Mouse (Mus musculus) left cerebral cortex, adult 18-20 months (tissue): Measurements from ENCODE around the gene Osbpl8. TPM values are rescaled to one million over a fixed set of nuclear protein-coding genes. Genes with fewer than 3 reads are reported as not detected.
"Not testable (repeated sequence)": the region's sequence is repeated elsewhere in the genome, so short reads cannot be mapped to it uniquely, and the experiment has no call there.

Source experiments
- DNase-seq, 2 experiments: peaks; one replicate each; pipeline ENCODE4 v3.0.0; 2021 to 2022; ENCODE audit warnings: low spot score in 2 of 2, mixed read lengths in 1 of 2
- long read RNA-seq, 2 experiments: library from polyadenylated mRNA; stranded (forward); transcript quantifications; one replicate each; pipeline ENCODE4 v2.0.0; 2021
- total RNA-seq, 2 experiments: library from RNA; stranded (reverse); gene quantifications; 2 replicates each; pipeline ENCODE4 v1.2.3; 2021

Osbpl8 gene
- 10 to 100 TPM; 94.0 to 100.0 TPM for total RNA-seq
- long read RNA-seq, experiment 1, full-length matches to known transcripts, result 18 of 37 reads
- long read RNA-seq, experiment 1, partial matches to known transcripts, result 5 of 37 reads
- long read RNA-seq, experiment 1, other reads (novel, unspliced or antisense), result 14 of 37 reads
- long read RNA-seq, experiment 2, full-length matches to known transcripts, result 14 of 23 reads
- long read RNA-seq, experiment 2, partial matches to known transcripts, result 2 of 23 reads
- long read RNA-seq, experiment 2, other reads (novel, unspliced or antisense), result 7 of 23 reads

- DNase-seq, result peak; percentile 99
Measured at GRCm38 (mm10) chr10:111164304-111165218, at the start of gene Osbpl8. Osbpl8 (plus strand) TSS chr10:111164752.

DNA sequence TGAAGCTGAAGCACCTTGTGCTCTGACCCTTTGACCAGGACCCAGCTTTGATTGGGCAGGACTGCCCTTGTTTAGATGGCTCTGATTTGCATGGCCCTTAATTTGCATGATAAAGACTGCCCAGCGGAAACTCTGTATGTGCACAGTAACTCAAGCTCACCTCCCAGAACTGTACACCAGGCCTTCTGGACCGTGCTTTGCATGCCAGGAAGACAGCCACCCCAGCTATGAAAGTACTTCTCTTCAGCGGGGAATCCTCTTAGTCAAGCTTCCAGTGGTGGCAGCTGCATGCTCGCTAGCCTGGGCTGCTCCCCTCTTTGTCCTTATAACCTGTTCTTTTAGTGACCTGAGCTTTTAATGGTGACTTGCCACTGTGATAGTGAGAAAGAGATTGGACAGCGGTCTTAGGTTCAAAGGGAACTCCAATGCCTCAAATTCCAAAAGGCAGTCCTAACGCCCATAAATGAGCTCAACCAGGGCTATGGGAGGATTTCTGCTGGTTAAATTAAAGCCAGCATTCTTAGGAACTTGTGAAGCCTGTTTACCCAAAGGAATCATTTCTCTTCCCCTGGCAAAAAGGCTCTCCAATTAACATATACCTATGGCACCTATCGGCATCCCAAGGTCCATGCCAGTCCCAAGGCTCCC is 47.2 kb upstream of the Osbpl8 start:
- no peak for DNase-seq

- DNase-seq, result no peak
Measured at GRCm38 (mm10) chr10:111118292-111118691, 46.3 kb upstream of the Osbpl8 start.

DNA sequence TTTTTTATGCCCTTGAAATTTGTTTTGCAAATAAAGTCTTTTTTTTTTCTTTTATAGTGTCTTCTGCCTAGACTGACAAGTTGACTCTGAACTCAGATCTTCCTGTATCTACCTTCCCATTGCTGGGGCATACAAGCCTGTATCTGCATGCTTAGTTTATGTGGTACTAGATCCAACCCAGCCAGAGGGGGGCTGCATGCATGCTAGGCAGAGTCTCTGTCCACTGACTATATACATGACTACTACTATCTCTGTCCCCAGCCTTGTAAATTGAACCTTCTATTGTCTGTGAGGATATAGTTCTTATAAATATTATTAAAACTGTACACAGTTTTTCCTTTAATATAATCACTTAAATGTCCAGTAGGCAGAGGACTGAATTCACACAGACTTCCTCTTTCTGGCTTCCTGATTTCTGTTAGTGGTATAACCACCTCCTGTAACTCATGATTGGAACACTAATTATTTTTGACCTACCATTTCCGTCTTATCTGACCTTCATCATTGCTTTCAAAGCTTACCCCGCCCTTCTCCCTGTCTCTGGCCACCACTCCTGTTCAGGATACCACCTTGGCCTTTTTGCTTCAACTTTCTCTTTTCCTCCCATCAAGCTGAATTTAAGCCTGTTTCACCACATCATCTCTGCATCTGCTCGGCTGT is 45.4 kb upstream of the Osbpl8 start:
- DNase-seq, result no peak

- no peak for DNase-seq
Measured at GRCm38 (mm10) chr10:111119756-111120155, 44.8 kb upstream of the Osbpl8 start.

- no peak for DNase-seq
Measured at GRCm38 (mm10) chr10:111122864-111123398, 41.6 kb upstream of the Osbpl8 start.

DNA sequence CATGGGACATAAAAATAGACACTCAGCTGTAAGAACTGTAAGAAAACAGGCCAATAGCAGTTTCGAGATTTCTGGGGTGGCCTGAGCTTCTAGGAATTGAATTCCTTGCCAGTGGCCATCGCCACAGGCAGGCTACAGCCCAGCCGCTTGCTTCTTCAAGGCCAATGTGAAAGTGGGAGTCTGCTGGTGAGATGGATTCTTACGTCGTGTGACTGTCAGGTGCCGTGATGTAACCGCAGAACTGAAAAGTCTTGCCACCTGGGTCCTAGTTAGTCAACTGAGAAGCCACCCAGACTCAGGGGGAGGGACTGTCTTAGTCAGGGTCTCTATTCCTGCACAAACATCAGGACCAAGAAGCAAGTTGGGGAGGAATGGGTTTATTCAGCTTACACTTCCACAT is 40.4 kb upstream of the Osbpl8 start:
- no peak for DNase-seq

DNA sequence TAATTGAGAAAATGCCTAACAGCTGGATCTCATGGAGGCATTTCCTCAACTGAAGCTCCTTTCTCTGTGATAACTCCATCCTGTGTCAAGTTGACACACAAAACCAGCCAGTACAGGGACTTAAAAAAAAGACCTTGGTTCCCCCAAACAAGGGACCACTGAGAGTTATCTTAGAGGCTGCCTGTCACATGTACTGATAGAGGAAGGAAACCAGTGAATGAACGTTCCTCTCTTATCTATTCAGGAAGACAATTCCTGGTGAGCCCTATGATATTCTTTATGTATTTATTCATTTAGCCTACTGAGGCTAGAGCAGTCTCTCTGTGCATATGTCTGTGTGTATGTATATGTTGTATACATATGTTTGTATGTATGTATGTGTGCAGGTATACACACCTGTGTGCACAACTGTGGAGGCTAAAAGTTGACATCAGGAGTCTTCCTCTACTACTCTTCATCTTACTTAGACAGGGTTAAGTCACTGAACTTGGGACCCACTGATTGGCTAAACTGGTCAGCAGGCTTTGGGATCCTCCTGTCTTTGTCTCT is 39.7 kb upstream of the Osbpl8 start:
- no peak for DNase-seq

- DNase-seq, result no peak
Measured at GRCm38 (mm10) chr10:111127388-111127787, 37.2 kb upstream of the Osbpl8 start.

- DNase-seq, result no peak
Measured at GRCm38 (mm10) chr10:111128493-111128892, 36.1 kb upstream of the Osbpl8 start.

DNA sequence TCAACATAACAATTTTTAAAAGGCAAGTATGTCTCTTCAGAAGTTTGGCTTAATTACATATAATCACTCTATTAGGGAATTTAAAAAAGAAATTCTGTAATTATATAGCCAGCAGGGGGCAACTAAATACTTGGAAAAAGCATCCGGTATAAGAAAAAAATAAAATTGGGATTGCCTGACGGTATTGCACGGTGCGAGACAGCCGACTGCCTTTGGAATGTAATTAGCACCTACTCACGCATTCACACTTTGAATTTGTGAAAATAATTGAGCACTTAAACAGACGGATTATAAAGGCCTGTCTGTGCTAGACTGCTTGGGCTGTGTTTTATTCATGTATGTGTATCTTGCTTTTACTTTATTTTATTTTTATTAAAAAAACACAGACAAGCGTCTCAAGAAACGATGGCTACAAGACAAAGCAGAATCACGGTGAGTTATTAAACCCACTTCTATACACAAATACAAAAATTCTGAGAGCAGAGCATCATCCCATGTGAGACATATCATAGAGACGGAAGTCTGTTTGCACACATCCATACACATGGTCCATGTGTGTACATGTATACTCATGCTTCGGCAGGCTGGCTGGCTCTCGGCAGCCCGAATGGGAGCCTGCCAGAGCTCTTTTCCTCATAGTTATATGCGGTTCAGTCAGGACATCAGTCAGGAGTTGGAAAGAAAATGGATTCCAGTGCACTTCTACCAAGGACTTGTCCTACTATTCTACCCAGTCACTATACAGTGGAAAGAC is 34.5 kb upstream of the Osbpl8 start:
- DNase-seq, result no peak

DNA sequence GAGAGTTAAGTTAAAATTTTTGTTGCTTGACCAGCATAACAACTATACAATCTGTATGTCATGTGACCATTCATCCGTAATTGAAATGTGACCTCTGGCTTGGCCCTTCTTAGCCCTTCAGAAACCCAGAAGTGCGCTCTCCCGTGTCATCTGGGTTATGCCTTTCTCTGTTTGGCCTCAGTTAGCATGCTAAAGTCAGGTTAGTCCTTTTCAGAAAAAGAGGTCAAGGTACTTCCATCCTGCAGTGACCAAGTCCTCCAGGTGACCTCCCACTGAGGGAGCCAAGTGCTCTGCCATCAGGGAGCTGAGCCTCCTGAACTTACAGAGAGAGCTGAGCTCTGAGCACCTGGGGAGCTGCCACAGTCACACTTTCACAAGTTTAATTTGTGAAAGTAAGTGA is 33.7 kb upstream of the Osbpl8 start:
- no peak for DNase-seq

DNA sequence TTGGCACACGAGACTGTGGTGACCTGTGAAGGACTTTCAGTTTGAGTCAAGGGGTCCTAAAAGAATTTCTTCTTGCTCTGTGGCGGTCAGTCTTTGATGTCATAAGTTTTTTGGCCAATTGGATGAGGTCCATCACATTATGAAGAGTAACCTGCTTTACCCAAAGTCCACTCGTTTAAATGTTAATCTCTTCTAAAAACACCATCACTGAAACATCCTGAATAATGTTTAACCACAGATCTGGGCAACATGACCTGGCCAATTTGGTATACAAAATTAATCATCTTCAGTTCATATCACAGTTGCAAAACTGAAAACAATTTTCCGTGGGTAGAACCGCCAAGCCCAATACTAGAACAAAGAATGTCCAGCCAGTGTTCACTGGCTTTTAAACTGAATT is 31.3 kb upstream of the Osbpl8 start:
- no peak for DNase-seq

- no peak for DNase-seq
Measured at GRCm38 (mm10) chr10:111133936-111134335, 30.6 kb upstream of the Osbpl8 start.

- DNase-seq, result peak; percentile 37 to 57
Measured at GRCm38 (mm10) chr10:111134412-111134957, 30.1 kb upstream of the Osbpl8 start.

- DNase-seq, result not testable (repeated sequence)
Measured at GRCm38 (mm10) chr10:111136306-111136705, 28.2 kb upstream of the Osbpl8 start.

GRCm38 (mm10) chr10:111137905-111138304 is 26.6 kb upstream of the Osbpl8 start:
- DNase-seq, result no peak

DNA sequence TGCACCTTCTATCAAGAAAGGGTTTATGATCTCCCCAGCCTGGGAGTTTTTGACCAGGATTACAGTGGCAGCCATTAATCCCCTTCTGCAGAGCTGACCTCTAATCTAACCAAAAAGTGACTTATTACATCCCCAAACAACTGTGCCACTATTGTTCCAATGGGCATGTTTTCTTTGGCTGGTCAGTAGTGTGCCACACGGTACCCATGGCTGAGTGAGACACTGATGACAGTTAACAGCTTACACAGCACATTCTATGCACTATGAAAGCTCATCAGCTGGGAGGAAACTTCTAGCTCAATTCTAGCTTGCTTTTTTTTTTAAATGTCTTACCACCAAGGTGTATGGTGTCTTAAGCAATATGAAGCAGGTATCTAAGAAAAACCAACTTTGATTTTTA is 25.4 kb upstream of the Osbpl8 start:
- DNase-seq, result no peak

- DNase-seq, result no peak
Measured at GRCm38 (mm10) chr10:111139881-111140280, 24.7 kb upstream of the Osbpl8 start.
